Mouse (Mus musculus) CD4-positive helper T cell, adult 2 months (primary cell): ENCODE data around the gene Zfp575.
"Not testable (repeated sequence)": the region's sequence is repeated elsewhere in the genome, so short reads cannot be mapped to it uniquely, and the experiment has no call there.

Source experiments
- DNase-seq: peaks from one replicate; pipeline ENCODE4 v3.0.0-alpha.2; 2012; ENCODE audit warnings: low read depth, missing footprints, low spot score

Zfp575 gene

GRCm38 (mm10) chr7:24587330-24588105 is at the start of gene Zfp575, which contains the start of gene Ethe1:
TSS of gene Zfp575 (minus strand) at chr7:24587641.
TSS of gene Ethe1 (plus strand) at chr7:24587543.
- DNase-seq, result peak; percentile 22

DNA sequence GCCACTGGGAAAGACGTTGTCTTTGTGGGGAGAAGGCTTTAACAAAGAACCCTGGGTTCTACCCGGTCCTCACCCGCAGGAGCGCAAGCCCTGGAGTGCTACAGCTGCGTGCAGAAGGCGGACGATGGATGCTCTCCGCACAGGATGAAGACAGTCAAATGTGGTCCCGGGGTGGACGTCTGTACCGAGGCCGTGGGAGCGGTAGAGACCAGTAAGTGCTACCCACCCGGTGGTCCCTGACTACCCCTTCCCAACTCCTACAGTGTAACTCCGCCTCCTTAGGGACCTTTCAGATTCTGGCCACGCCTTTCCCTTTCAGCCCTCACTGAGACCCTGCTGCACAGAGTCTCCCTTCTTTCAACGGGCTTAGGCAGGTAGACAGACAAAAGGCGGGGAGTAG is 49.6 kb upstream of the Zfp575 start:
- no peak for DNase-seq

GRCm38 (mm10) chr7:24636264-24636663 is 48.8 kb upstream of the Zfp575 start, which contains the start of gene Lypd3:
TSS of gene Lypd3 (plus strand) at chr7:24636550.
- DNase-seq, result no peak

DNA sequence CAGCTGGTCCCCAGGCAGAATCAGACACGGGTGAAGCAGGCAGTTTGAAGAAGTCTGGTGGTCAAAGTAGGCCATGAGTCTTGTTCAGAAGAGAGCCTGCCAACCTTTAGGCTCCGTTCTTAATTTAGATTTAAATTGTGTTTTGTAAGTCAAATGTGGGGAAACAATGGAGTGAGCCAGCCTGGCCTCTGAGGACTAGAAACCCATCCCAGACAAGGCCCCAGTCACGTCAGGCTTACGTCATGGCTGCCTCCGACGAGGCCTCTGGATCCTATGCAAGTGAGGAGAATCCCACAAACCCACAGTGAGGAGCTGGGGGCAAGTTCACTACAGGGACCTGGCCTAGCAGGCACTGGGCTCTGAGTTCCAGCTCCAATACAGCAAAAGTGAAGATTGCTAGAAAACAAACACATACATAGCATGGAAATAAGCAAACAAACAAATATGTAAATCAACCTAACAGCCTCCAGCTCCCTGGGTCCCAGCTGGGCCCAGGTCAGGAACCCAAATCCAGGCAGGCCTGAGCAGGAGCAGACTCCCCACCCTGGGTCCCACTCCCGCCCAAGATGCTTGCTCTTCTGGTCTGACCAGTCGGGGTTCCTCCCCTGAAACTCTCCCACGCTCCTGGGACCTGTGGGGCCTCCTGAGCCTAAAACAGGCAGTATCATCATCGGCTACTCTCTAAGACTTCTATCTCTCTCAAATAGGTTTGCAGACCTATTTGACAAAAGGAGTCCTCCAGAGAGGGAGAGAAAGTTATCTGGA is 42.9 kb upstream of the Zfp575 start:
- no peak for DNase-seq

DNA sequence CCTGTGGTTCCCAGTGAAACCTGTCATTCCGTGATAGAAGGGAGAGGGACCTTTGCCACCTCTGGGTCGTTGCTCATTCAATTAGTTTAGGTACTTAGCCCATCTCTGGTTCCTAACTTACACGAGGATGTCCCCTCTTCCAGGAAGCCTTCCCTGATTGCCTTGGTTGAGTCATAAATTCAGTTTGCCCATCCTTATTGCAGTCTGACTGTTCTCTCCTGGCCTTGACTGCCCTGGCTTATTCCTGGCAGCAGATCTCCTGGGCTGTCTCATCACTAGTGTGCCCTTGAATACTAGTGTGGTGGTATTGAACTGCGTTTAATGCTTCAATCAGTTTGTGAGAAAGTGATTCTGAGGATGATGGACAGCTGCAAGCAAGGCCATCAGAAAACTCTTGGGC is 42.2 kb upstream of the Zfp575 start:
- no peak for DNase-seq

DNA sequence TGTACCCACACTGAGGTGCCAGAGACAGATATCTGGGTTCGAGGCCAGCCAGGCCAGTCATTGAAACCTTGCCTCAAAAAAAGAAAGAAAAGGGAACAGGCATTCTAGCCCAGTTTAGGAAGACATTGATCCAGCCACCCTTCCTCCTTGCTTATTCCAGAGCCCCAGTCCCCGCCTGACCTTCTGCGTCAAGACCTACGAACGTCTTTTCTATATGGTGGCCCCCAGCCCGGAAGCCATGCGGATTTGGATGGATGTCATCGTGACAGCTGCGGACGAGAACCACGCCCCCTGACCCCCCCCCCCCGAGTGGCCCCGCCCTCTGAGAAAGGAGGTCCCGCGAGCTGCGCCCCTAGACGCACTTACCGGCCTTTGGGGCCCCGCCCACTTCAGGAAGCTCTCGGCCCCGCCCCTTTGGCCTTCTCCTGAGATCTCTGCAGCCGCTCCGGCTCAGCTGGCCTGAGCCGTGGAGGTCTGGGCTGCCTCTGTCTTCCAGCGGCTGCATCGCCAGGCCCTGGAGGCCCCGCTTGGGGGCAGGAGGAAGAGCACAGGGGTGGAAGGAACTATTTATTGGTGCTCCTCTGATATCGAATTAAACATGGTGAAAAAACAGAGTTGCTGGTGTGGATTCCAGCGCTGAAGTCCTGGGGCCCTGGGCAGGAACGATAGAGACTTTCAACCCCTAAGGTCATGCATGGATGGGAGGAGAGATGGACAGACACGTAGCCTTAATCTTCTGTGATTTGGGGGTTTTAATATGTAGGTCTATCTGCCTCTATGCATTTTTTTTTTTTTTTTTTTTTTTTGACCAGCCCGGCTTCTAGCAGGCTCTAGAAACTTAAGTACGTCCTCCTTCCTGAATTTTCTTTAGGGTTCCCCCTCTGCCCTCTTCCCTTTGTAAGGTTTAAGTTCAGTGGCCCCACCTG is 41.5 kb upstream of the Zfp575 start:
- DNase-seq, result peak; percentile 82

DNA sequence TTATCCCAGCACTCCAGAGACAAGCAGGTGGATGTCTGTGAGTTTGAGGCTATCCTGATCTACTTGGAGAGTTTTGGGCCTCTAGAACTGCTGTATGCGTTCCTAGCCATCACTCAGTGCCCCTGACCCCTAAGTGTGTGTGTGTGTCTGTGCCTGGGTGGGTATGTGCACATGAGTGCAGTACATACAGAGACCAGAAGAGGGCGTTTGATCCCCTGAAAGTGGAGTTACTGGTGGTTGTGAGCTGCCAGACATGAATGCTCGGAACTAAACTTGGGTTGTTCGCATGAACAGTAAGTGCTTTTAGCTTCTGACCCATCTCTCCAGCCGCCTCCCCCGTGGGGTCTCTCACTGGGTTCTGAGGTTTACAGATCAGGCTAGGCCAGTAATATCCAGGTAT is 35.5 kb upstream of the Zfp575 start:
- no peak for DNase-seq

GRCm38 (mm10) chr7:24621193-24621592 is 33.8 kb upstream of the Zfp575 start:
- no peak for DNase-seq

- DNase-seq, result no peak
Observed at GRCm38 (mm10) chr7:24619671-24620397, 32.4 kb upstream of the Zfp575 start.

- not testable (repeated sequence) for DNase-seq
Observed at GRCm38 (mm10) chr7:24618374-24618773, 30.9 kb upstream of the Zfp575 start.

DNA sequence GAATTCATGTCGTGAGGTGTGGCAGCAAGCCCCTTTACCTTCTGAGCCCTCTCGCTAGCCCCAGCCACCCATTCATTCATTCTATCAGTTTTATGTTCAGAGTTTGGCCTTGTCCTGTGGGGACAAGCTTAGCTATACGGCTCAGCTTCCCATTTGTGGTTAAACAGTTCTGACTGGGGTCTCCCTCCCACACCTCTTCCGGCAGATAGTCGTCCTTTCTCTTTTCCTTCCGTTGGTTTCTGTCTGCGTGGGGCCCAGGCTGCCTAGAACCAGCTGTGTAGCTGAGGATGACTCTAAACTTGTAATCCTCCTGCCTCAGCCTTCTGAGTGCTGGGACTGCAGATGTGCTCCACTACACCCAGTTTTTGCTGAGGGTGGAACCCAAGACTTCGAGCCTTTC is 30.3 kb upstream of the Zfp575 start:
- DNase-seq, result peak; percentile 52

- no peak for DNase-seq
Observed at GRCm38 (mm10) chr7:24614816-24615215, 27.4 kb upstream of the Zfp575 start.

DNA sequence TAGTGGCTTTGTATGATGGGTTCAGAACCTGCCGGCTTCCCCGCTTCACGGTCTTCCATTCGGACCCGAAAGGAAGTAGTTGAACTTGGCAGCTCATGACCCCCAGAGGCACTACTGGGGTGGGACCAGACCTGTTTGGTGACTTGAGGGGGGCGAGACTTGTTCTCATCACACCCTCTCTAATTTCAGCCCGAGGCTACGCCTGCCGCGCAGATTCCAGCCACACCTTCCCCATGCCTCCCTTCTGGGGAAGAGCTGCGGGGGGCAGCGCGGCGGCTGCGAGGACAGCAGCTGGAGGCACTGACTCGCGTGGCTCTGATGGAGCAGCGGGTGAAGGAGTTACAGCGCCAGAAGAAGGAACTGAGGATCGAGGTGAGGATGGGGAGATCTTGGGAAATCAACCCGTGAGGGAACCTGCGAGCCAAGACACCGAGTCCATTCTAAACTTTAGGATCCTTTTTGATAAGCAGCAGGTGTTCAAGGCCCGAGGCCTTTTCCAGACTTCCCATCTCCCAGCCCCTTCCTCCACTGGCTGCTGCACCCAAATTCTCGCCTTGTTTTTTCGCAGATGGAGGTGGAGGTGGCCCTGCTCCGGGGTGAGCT is 25.0 kb upstream of the Zfp575 start:
- DNase-seq, result no peak

DNA sequence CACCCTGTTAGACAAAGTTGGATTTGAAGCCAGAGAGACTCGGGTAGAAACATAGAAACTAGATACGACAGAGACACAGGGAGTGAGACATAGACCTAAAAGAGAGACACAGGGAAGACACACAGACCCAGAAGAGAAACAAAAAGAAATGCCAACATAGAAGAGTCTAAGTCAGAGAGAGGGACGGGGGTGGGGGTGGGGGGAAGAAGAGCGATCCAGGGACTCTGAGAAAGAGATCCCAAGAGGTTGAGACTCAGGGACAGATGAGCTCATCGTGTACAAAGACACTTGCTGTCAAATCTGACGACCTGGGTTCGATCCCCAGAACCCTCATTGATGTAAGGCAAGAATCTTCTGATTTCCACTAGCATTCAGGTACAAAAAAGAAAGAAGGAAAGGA is 24.3 kb upstream of the Zfp575 start:
- DNase-seq, result no peak

DNA sequence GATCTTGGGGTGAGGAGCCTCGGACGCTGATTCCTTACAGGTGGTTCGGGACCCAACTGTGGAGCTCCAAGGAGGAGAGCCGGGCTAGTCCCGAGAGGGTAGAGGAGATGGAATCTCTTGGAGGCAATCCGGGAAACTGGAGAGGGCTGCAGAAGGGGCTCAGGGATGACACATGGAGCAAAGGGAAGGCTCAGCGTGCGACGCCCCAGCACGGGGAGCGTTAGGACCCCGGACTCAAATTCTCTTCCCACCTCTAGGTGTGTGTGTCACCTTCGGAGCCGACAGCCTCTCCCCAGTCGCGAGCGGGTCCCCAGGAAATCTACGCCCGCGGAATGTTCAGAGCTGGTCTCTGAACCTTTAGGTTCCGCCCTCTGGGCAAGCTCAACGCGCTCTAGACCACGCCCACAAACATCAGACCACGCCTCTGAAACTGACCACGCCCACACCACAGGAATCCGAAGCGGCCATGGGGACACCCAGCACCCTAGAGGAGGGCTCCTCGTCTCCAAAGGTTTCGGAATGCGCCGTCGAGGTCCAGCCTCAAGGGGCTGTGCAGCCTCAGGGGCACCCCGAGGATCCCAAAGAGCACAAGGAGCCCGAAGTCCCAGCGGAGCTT is 23.5 kb upstream of the Zfp575 start:
- peak; percentile 92 for DNase-seq

DNA sequence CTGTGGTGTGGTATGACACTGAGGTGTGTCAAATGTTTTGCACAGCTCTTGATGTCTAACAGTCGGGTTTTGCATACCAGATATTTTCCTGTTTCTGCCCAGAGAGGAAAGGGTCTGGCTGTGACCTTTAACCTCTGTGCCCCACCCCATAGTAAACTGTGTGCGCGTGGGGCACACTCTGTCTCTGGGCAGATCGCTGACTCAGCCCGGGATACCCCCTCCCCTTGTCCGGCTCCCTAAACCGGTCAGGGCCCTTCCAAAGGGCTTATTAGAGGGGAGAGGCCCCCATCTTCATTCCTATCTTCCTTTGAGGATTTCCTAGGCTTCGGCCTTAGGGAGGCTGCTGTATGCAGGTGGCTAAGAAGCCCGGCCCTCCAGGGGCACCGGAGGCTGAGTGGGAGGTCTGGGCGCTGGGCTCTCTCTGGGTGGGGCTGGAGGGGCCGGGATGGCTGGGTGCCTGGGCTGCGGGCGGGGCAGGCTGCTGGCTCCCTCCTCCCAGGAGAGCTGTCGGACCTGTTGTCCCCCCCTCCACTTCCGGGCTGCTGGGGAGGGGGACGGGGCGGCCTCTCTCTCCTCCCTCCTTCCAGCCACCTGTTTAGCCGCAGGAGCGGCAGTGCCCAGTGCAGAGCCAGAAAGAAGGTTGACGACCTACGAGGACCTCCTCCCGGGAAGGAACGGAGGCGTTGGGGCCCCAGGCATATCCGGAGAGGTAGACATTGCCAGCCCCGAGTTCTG is 22.9 kb upstream of the Zfp575 start, which contains the start of gene Phldb3:
Phldb3 (plus strand) TSS at position 620 of the 735 bp plus-strand sequence.
- peak; percentile 71 for DNase-seq

- peak; percentile 41 for DNase-seq
Observed at GRCm38 (mm10) chr7:24608561-24608960, 21.1 kb upstream of the Zfp575 start.

GRCm38 (mm10) chr7:24608017-24608416 is 20.6 kb upstream of the Zfp575 start:
- peak; percentile 85 for DNase-seq

GRCm38 (mm10) chr7:24606046-24606445 is 18.6 kb upstream of the Zfp575 start:
- no peak for DNase-seq
